Mouse (Mus musculus) G1E (cell line): ENCODE results near the gene Asb1.

ENCODE experiments used
- CTCF ChIP-seq: IDR thresholded peaks from 2 replicates; pipeline ENCODE4 v1.5.1; 2012; ENCODE audit warnings: low read depth, low read length, inconsistent platforms, mixed read lengths
- GATA1 ChIP-seq: IDR thresholded peaks from 2 replicates; pipeline ENCODE4 v1.6.1; 2012; ENCODE audit warnings: borderline replicate concordance, low read length, inconsistent platforms, mixed read lengths
- GATA2 ChIP-seq: IDR thresholded peaks from 2 replicates; pipeline ENCODE4 v1.6.1; 2012; ENCODE audit warnings: low read depth, low read length, inconsistent platforms, borderline replicate concordance
- TAL1 ChIP-seq: conservative IDR thresholded peaks from 2 replicates; pipeline ENCODE4 v1.6.1; 2012; ENCODE audit warnings: low read depth, low read length, inconsistent platforms, mixed read lengths

GRCm38 (mm10) chr1:91577883-91578517, 37.7 kb downstream of the Asb1 start:
- no peak for TF ChIP-seq CTCF
- TF ChIP-seq GATA1 = no peak
- TF ChIP-seq GATA2 = no peak
- no peak for TF ChIP-seq TAL1
